Mouse (Mus musculus) neural tube, embryonic 12.5 days (tissue): ENCODE measurements at regions not wholly inside any gene's neighbourhood (a gene's known extent, or its start where the extent isn't known, plus 50 kb on each side); places are given as distances from the start of the nearest gene placed in this dataset.

Source experiments
- ATAC-seq: fragments of 200-750 bp; cut with Nextera tagmentation; 2 replicates; pipeline ENCODE4 v1.8.0; 2017; ENCODE audit warnings: low read depth, mild to moderate bottlenecking, moderate TSS enrichment, moderate library complexity; ENCODE audit not compliant: low FRiP score
- H3K27ac ChIP-seq: fragments of 300-500 bp; sonication (generic); 2 replicates; pipeline ENCODE4 v1.5.1; 2016
- H3K27me3 ChIP-seq: fragments of 300-500 bp; sonication (generic); replicated peaks from 2 replicates; pipeline ENCODE4 v1.6.1; 2016; ENCODE audit warnings: mild to moderate bottlenecking
- H3K36me3 ChIP-seq: fragments of 300-500 bp; sonication (generic); 2 replicates; pipeline ENCODE4 v1.6.1; 2016; ENCODE audit warnings: mild to moderate bottlenecking
- H3K4me1 ChIP-seq: fragments of 300-500 bp; sonication (generic); 2 replicates; pipeline ENCODE4 v1.6.1; 2016
- H3K4me2 ChIP-seq: fragments of 300-500 bp; sonication (generic); replicated peaks from 2 replicates; pipeline ENCODE4 v1.6.1; 2016; ENCODE audit warnings: mild to moderate bottlenecking
- H3K4me3 ChIP-seq: fragments of 300-500 bp; sonication (generic); 2 replicates; pipeline ENCODE4 v1.5.1; 2016
- H3K9ac ChIP-seq: fragments of 300-500 bp; sonication (generic); 2 replicates; pipeline ENCODE4 v1.6.1; 2016; ENCODE audit warnings: mild to moderate bottlenecking
- H3K9me3 ChIP-seq: fragments of 300-500 bp; sonication (generic); 2 replicates; pipeline ENCODE4 v1.6.1; 2016; ENCODE audit warnings: mild to moderate bottlenecking
- WGBS: fragments of 180-500 bp; shearing (Covaris S2); methylation state at CpG from one replicate; pipeline ENCODE4 v1.1.7; 2016; 5-methylcytosine and 5-hydroxymethylcytosine counted together

- 85% methylated on average over 7 of the region's 7 CpGs for WGBS
- Histone ChIP-seq H3K36me3 (no peaks in the 10 kb centered on the region), H3K9ac (no peak overlapping the region), H3K4me2 (no peak overlapping the region), H3K27me3 (no peaks in the 10 kb centered on the region), H3K27ac (no peak overlapping the region), H3K4me1 (no peaks in the 10 kb centered on the region), H3K4me3 (no peak overlapping the region), H3K9me3 (no peaks in the 10 kb centered on the region; the same call in 1 of the 2 replicates)
- no peak for ATAC-seq
Measured at GRCm38 (mm10) chr1:154062666-154063065, 138.3 kb upstream of the Zfp648 start.

- Histone ChIP-seq H3K9ac (no peak overlapping the region), H3K27ac (no peak overlapping the region), H3K4me1 (no peaks in the 10 kb centered on the region), H3K9me3 (no peaks in the 10 kb centered on the region), H3K4me3 (no peak overlapping the region), H3K4me2 (no peak overlapping the region), H3K27me3 (no peaks in the 10 kb centered on the region), H3K36me3 (no peaks in the 10 kb centered on the region)
- no peak for ATAC-seq
- WGBS: 86% methylated on average over 5 of the region's 5 CpGs
Measured at GRCm38 (mm10) chr1:154064633-154065032, 136.4 kb upstream of the Zfp648 start.

- Histone ChIP-seq H3K9ac (no peak overlapping the region), H3K9me3 (no peaks in the 10 kb centered on the region), H3K36me3 (no peaks in the 10 kb centered on the region), H3K27me3 (no peaks in the 10 kb centered on the region), H3K4me2 (no peak overlapping the region), H3K27ac (no peak overlapping the region), H3K4me1 (no peaks in the 10 kb centered on the region), H3K4me3 (no peak overlapping the region)
- ATAC-seq: no peak
- 80% methylated on average over 18 of the region's 18 CpGs for WGBS
Measured at GRCm38 (mm10) chr1:154065336-154066329, 135.4 kb upstream of the Zfp648 start.

- no peak overlapping the region for H3K4me2 ChIP-seq
- H3K27ac ChIP-seq: no peak overlapping the region
- no peak overlapping the region for H3K4me3 ChIP-seq
- ATAC-seq: no peak
- no peaks in the 10 kb centered on the region for H3K36me3 ChIP-seq
- no peaks in the 10 kb centered on the region for H3K9me3 ChIP-seq
- H3K4me1 ChIP-seq: no peaks in the 10 kb centered on the region
- H3K9ac ChIP-seq: no peak overlapping the region
- no peaks in the 10 kb centered on the region for H3K27me3 ChIP-seq
- 93% methylated on average over 1 of the region's 1 CpGs for WGBS
Measured at GRCm38 (mm10) chr1:154067856-154068255, 133.1 kb upstream of the Zfp648 start.

GRCm38 (mm10) chr1:154074270-154074669 lies 126.7 kb upstream of the Zfp648 start:
- WGBS: 86% methylated on average over 1 of the region's 1 CpGs
- no peak overlapping the region for H3K27ac ChIP-seq
- no peaks in the 10 kb centered on the region for H3K4me1 ChIP-seq
- no peak overlapping the region for H3K9ac ChIP-seq
- no peak overlapping the region for H3K4me2 ChIP-seq
- no peaks in the 10 kb centered on the region for H3K9me3 ChIP-seq
- no peak for ATAC-seq
- H3K4me3 ChIP-seq: no peak overlapping the region
- H3K36me3 ChIP-seq: no peaks in the 10 kb centered on the region
- no peaks in the 10 kb centered on the region for H3K27me3 ChIP-seq

GRCm38 (mm10) chr1:154076684-154077475 lies 124.1 kb upstream of the Zfp648 start:
- ATAC-seq: no peak
- no peaks in the 10 kb centered on the region for H3K27me3 ChIP-seq
- no peak overlapping the region for H3K9ac ChIP-seq
- 70% methylated on average over 10 of the region's 10 CpGs for WGBS
- no peak overlapping the region for H3K27ac ChIP-seq
- H3K4me2 ChIP-seq: no peak overlapping the region
- H3K9me3 ChIP-seq: no peaks in the 10 kb centered on the region
- H3K4me1 ChIP-seq: no peaks in the 10 kb centered on the region
- H3K4me3 ChIP-seq: no peak overlapping the region
- H3K36me3 ChIP-seq: no peaks in the 10 kb centered on the region

GRCm38 (mm10) chr1:154080505-154081380 lies 120.2 kb upstream of the Zfp648 start:
- no peak for ATAC-seq
- no peak overlapping the region for H3K9ac ChIP-seq
- H3K9me3 ChIP-seq: no peaks in the 10 kb centered on the region
- no peak overlapping the region for H3K27ac ChIP-seq
- H3K4me1 ChIP-seq: no peaks in the 10 kb centered on the region
- H3K36me3 ChIP-seq: no peaks in the 10 kb centered on the region
- no peak overlapping the region for H3K4me3 ChIP-seq
- H3K4me2 ChIP-seq: no peak overlapping the region
- H3K27me3 ChIP-seq: no peaks in the 10 kb centered on the region
- WGBS: 50% methylated on average over 10 of the region's 10 CpGs

GRCm38 (mm10) chr1:154086145-154086544 lies 114.8 kb upstream of the Zfp648 start:
- no peak overlapping the region for H3K4me2 ChIP-seq
- H3K9ac ChIP-seq: no peak overlapping the region
- H3K4me3 ChIP-seq: no peak overlapping the region
- H3K9me3 ChIP-seq: no peaks in the 10 kb centered on the region
- no peak for ATAC-seq
- H3K36me3 ChIP-seq: no peaks in the 10 kb centered on the region
- no peak overlapping the region for H3K27ac ChIP-seq
- no peaks in the 10 kb centered on the region for H3K4me1 ChIP-seq
- no peaks in the 10 kb centered on the region for H3K27me3 ChIP-seq

- no peak overlapping the region for H3K4me2 ChIP-seq
- ATAC-seq: no peak
- no peak overlapping the region for H3K4me3 ChIP-seq
- H3K9ac ChIP-seq: no peak overlapping the region
- no peaks in the 10 kb centered on the region for H3K27me3 ChIP-seq
- no peak overlapping the region for H3K27ac ChIP-seq
- H3K36me3 ChIP-seq: no peaks in the 10 kb centered on the region
- 92% methylated on average over 3 of the region's 3 CpGs for WGBS
- no peaks in the 10 kb centered on the region for H3K4me1 ChIP-seq
- no peaks in the 10 kb centered on the region for H3K9me3 ChIP-seq
Measured at GRCm38 (mm10) chr1:154089815-154090214, 111.2 kb upstream of the Zfp648 start.

- Histone ChIP-seq H3K9me3 (no peaks in the 10 kb centered on the region), H3K36me3 (no peaks in the 10 kb centered on the region), H3K4me3 (no peak overlapping the region), H3K4me1 (no peaks in the 10 kb centered on the region), H3K27me3 (no peaks in the 10 kb centered on the region), H3K9ac (no peak overlapping the region), H3K27ac (no peak overlapping the region), H3K4me2 (no peak overlapping the region)
- 67% methylated on average over 7 of the region's 7 CpGs for WGBS
- no peak for ATAC-seq
Measured at GRCm38 (mm10) chr1:154090521-154091490, 110.2 kb upstream of the Zfp648 start.

GRCm38 (mm10) chr1:154093549-154093948 lies 107.4 kb upstream of the Zfp648 start:
- no peak for ATAC-seq
- H3K4me1 ChIP-seq: no peaks in the 10 kb centered on the region

More at GRCm38 (mm10) chr1:154093549-154093948, 107.4 kb upstream of the Zfp648 start:
- no peak overlapping the region for H3K4me3 ChIP-seq
- 87% methylated on average over 4 of the region's 4 CpGs for WGBS
- no peak overlapping the region for H3K27ac ChIP-seq
- H3K4me2 ChIP-seq: no peak overlapping the region
- H3K9me3 ChIP-seq: no peaks in the 10 kb centered on the region
- H3K9ac ChIP-seq: no peak overlapping the region
- H3K27me3 ChIP-seq: no peaks in the 10 kb centered on the region
- no peaks in the 10 kb centered on the region for H3K36me3 ChIP-seq
